Mouse (Mus musculus) hindbrain, embryonic 11.5 days (tissue): ENCODE results near the gene Gpc3. TPM values are rescaled to one million over a fixed set of nuclear protein-coding genes. Genes with fewer than 3 reads are reported as not detected.

ENCODE experiments used
- microRNA counts: library from miRNA; unstranded; fragments of <30 nt; microRNA quantifications from one replicate; lab custom pipeline; 2015
- polyA plus RNA-seq: library from polyadenylated mRNA; unstranded; fragments of >200 nt; fragmentation: Nextera tagmentation; extraction: Ambion mirVana; gene quantifications from 2 replicates; pipeline ENCODE4 v1.2.1, GENCODE M21; 2014

Gene Gpc3
- polyA plus RNA-seq, 1 experiment from 2014 or later, result 338 TPM

MicroRNA genes within 50 kb of the gene (microRNA counts, 519-probe panel; counts per million panel counts)
- not detected for microRNA mmu-miR-717 (lab: Ali Mortazavi, UCI)

Other genes with a start within 250 kb of the Gpc3 start
- 4.7 and 5.6 TPM in 2 replicates for gene Ccdc160, start 177.2 kb upstream of the Gpc3 start, polyA plus RNA-seq